Mouse (Mus musculus) natural killer cell, adult 2 months (primary cell): ENCODE results near the gene Nop2.
"Not testable (repeated sequence)": the region's sequence is repeated elsewhere in the genome, so short reads cannot be mapped to it uniquely, and the experiment has no call there.

Source experiments
- DNase-seq, 2 experiments: peaks; one replicate each; pipeline ENCODE4 v3.0.0; 2022; ENCODE audit warnings: low spot score in 2 of 2

The Nop2 gene

GRCm38 (mm10) chr6:125153018-125153389, 21.3 kb downstream of the Nop2 start:
- DNase-seq, result no peak

- no peak for DNase-seq
Measured at GRCm38 (mm10) chr6:125153682-125154081, 22.0 kb downstream of the Nop2 start.

- DNase-seq, result no peak
Measured at GRCm38 (mm10) chr6:125154550-125154949, 22.8 kb downstream of the Nop2 start.

- no peak for DNase-seq
Measured at GRCm38 (mm10) chr6:125155262-125155661, 23.6 kb downstream of the Nop2 start.

DNA sequence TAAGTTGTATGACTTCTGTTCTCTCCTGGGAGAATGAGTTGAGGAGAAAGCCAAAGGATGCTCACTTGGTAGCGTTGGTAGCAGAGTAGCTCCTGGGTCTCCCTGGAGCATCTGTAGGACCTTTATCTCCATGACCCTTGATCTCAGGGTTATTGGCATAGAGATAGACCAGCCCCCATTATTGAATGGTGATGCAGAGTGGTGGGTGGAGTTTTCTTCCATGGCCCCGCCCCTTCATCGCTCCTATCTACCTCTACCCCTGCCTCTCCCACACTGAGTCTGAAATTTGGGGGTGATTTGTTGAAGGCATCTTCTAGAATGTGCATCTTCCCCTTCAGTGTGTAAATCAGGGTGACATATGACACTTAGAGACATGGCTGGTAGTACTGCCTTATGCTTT, 24.8 kb downstream of the Nop2 start:
- DNase-seq, result no peak

DNA sequence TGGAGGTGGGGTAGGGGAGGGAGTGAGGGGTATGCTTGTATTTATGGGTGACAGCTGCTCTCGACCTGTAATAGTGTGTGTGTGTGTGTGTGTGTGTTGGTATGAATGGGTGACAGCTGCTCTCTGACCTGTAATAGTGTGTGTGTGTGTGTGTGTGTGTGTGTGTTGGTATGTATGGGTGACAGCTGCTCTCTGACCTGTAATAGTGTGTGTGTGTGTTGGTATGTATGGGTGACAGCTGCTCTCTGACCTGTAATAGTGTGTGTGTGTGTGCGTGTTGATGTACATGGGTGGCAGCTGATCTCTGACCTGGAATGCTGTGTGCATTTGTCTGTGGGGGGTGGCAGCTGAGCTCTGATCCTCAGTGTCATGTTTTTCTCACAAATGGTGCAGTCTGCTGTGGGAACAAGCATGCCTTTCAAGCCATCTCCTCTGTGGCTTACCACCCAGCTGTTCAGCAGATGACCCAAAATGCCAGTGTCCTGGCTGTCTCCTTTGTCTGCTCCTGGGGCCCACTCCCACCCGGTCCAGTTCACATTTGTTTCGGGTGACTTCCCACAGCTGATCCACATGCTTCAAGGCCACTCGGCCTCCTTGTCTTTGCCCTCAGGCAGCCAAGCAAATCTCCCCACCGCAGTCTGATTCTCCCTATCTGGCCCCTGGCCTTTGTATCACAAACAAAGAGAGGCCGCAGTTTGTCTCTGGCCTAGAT, 25.4 kb downstream of the Nop2 start:
- DNase-seq, result no peak

DNA sequence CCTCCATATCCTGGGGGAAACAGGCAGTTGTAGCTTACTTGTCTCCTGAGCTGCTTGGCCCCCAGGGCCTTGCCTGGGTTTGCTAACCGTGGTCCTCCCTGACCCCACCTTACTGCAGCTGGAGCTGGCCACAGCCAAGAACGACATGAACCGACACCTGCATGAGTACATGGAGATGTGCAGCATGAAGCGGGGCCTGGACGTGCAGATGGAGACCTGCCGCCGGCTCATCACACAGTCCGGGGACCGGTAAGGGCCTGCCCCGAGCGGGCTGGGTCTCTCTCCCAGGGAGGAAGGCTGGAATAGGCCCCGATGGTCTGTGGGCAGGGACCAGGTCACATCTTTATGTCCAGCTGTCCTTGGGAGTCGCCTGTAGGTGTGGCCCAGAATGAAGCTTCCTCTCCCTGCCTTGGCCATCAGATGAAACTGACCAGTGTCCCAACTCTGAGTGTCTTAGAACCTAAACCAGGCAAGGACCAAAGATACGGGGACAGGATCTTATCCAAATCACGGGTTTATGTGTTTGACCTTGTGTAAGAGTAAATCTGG, 27.3 kb downstream of the Nop2 start:
- no peak for DNase-seq

DNA sequence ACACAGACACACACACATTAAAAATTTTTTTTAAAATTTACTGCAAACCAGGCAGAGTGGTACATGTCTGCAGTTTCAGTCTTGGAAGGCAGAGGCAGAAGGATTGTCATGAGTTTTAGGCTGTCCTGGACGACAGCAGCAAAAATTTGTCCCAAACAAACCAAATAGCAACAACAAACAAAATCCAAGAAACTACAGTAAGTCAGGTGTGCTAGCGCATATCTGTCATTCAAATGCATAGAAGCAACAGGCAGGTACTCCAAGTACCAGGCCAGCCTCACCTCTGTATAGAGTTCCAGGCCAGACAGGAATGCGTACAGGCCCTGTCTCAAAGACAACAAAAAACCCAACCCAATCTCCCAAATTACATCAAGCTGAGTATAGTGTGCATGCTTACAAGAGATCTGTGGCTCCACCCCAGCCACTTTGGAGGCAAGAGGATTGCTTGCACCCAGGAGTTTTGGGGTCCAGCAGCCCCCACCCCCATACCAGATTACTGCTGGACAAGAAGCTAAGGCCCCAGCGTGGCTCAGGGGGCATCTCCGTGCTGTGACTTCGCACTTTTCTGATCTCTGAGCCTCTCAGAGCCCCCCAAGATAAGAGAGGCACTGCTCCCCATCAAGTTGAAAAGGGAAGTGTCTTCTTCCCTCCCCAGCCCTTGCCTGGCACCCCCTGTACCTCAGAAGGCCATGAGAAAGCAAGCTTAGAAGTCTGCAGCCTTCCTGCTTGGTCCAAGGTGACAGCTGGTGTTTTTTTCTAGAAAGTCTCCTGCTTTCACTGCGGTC, 28.3 kb downstream of the Nop2 start:
- DNase-seq, result no peak

- DNase-seq, result no peak
Measured at GRCm38 (mm10) chr6:125160558-125160853, 28.8 kb downstream of the Nop2 start.

DNA sequence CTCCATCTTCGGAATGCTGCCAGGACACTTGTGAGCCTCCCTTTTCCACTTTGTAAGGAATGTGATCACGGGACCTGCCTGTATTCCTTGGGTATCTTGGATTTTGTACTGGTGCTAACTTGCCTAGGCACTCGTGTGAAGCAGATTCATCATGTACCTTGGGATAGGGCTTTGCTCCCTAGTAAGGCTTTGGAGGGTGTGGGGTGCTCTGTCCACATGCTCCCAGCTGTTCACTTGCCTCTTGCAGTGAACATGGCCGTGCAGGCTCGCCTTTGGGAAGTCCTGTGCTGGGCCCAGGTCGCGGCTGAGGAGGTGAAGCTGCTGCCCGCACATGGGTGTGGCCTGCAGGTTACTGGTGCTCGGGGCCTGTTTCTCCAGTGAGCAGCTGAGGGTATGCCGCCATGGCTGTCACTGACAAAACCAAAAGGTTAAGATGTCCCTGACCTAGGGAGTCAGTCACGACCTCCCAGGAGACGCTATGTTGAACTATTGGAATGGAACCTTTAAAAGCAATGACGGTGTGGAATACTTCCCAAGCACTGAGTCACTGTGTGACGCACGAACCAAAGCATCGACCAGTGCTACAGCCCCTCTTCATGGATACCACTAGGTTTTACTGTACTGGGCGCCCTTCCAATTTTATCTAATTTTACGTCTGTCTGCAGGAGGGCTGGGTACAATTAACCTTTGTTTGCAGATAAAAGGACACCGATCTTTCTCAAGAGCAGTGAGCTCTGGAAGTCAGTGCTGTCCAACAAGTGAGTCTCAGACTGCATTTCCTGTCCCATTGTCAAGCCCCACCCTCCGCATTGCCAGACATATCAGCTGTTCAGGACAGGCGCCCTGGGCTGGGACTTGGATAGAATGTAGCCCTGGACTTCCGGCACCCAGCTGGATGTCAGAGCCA, 29.4 kb downstream of the Nop2 start:
- no peak for DNase-seq

DNA sequence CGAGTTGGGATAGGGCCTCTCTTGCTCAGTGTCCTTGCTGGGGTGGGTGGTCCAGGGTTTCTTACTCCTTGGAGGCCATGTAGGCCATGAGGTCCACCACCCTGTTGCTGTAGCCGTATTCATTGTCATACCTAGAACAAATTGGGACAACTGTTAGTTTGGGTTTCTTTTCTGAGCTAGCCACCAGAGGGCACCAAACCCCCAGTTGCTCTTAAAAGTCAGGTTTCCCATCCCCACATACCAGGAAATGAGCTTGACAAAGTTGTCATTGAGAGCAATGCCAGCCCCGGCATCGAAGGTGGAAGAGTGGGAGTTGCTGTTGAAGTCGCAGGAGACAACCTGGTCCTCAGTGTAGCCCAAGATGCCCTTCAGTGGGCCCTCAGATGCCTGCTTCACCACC, 30.3 kb downstream of the Nop2 start:
- peak; percentile 68 to 82 for DNase-seq

- not testable (repeated sequence) for DNase-seq
Measured at GRCm38 (mm10) chr6:125162615-125163305, 31.1 kb downstream of the Nop2 start.

DNA sequence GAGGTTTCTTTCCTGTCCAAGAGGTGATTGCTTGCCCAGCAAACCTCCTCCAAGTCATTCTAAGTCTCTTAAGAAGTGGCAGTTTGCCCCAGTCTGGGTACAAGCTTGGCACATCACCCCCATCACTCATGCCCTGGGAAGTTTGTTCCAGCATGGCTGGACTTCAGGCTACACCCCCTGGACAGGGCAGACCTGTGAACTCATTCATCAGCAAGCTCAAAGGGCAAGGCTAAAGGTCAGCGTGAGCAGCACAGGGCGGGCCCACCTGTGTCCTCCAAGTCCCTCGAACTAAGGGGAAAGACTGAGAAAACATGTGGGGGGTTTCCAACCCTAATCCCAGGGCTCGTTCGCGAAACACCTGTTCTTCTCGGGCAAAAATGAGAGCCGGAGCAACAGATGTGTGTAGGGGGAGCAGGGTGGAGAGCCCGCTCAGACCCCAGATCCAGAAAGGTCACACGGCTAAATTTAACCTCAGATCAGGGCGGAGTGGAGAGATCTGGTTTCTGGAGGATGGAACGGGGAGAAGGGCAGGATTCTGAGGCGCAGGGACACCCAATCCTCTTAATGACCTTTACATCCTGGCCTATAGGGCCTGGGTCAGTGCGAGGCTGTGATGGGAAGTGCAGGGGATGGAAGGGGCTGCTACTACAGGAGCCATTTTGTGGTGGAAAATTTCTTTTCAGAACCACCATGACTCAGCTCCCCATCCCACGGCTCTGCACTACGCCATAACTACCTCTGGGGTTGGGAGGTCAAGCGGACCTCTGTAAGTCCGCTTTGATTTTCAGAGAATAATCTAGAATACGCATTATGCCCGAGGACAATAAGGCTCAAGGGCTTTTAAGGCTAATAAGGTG, 32.3 kb downstream of the Nop2 start:
- no peak for DNase-seq

- peak; percentile 30 to 51 for DNase-seq
Measured at GRCm38 (mm10) chr6:125164672-125165327, 33.1 kb downstream of the Nop2 start.

DNA sequence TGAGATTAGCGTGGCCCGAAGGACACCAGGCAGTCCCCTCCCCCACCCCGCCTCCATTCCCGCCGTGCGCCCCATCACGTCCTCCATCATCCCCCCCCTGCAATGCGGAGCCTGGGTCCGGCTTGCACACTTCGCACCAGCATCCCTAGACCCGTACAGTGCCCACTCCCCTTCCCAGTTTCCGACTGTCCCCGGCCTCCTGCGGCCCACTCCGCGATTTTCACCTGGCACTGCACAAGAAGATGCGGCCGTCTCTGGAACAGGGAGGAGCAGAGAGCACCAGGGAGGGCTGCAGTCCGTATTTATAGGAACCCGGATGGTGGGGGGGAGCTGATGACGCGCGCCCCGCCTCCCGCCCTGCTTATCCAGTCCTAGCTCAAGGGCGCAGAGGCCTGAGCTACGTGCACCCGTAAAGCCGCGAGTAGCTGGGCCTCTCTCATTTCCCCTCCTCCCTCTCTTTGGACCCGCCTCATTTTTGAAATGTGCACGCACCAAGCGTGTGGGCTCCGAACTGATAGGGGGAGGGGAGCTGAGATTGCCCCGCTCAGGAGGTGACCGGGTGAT, 33.7 kb downstream of the Nop2 start:
- peak; percentile 94 to 95 for DNase-seq

- no peak for DNase-seq
Measured at GRCm38 (mm10) chr6:125166051-125166751, 34.5 kb downstream of the Nop2 start, which contains the start of gene Gapdh. TSS of gene Gapdh (minus strand) at chr6:125166467.

- no peak for DNase-seq
Measured at GRCm38 (mm10) chr6:125166861-125167650, 35.3 kb downstream of the Nop2 start.

DNA sequence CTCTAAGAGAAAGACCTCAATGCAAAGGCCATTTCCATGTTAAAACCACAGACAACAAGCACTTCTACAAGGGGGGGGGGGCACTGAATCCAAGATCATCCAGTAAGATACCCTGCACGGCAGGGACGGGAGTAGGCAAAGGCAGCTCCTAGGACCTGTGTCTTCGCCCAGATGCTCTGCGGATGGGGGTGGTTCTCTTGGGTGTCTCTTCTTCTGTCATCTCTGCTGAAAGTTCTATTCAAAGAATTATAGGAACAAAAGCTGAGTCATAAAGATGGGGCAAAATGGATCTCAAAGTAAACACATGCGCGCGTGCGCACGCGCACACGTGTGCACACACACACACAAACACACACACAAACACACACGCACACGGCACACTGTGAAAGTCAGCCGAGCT, 36.4 kb downstream of the Nop2 start:
- DNase-seq, result no peak
